Mouse (Mus musculus): Measurements from ENCODE around the gene Gab1. TPM values are rescaled to one million over a fixed set of nuclear protein-coding genes. Genes with fewer than 3 reads are reported as not detected.

The Gab1 gene
- total RNA-seq, 2 experiments from 2014 or later, result 20.0 to 23.0 TPM

DNA sequence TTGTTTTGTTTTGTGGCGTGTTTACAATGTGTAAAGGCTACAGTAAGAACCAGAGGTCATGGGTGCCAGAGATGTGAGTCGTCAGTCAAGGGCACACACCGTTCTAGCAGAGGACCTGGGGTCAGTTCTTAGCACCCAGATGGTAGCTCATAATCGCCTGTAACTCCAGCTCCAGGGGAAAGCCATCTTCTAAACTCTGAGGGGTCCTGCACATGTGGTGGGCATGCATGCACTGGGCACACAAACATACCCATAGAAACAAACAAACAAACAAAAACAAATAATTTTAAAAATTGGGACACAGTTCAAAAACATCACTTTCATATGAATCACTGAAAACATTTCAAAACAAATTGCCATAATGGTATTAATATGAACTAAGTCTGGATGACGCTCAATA, 69.9 kb downstream of the Gab1 start:
- DNase-seq, result no peak

DNA sequence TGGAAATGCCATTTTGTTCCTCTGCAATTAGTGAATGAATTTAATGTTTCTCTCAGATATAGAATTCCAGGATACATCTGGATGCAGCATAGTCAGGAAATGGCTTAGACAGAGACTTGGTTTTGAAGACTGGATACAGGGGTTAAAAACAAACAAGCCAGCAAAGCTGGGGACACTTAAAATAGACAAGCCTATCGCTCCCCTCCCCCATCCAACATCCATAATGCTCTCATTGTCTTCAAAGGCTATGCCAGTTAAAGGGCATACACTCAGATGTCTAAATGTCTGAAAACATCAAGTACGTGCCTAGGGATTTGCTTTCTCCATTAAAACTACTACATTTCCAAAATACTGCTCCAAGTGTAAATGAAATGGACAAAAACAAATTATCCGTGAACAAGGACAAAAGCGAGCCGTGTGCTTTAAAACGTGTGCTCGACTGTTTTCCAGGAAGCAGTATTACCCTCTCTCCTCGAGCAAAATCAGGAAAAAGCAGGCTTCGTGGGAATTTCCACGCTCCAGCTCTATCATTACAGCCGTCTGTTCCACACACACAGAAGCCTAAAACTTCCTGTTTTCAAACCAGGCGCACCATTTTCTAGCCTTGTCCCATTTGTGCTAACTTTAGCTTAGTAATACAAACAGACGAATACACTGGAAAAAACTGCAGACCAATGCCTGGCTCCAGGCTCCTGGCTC, 72.4 kb downstream of the Gab1 start:
- no peak for DNase-seq

DNA sequence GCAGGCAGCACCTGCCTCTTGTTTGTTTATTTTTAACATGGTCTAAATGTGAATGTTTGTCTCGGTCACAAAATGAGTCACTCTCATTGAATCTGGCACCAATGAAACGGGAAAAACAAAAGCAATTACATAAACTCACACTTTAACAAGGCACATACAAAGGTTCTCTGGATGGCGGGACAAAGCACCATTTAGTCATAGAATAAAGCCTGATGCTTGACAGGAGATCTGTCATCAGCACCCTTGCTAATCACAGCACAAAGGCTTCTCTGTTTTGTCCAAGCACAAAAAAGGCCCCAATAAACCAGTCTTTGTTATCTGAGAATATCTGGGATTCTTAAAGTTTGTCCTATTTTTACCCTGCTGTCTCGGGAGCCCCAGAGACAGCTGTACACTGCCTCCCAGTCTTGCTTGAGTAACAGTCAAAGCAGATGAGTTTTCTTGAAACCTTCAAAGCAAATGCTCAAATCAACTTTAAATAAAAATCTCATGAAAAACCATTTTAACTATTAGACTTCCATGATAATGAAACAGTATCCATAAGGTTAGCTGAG, 76.2 kb downstream of the Gab1 start:
- no peak for DNase-seq

DNA sequence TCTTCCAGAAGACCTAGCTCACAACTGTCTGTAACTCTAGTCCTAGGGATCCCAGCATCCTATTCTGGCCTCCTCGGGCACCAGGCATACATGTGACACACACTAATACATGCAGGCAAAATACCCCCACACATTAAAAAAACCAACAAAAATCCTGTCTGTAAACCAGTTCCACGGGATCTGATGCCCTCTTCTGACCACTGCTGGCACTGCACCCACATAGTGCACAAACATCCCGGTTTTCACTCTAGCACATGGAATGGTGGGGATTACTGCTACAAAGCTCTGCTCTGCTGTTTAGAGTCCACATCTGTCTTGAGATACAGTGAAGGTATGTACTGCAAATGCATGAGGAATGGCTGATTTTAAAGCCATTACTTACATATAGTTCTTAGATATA, 81.5 kb downstream of the Gab1 start:
- peak; percentile 31 for DNase-seq

DNA sequence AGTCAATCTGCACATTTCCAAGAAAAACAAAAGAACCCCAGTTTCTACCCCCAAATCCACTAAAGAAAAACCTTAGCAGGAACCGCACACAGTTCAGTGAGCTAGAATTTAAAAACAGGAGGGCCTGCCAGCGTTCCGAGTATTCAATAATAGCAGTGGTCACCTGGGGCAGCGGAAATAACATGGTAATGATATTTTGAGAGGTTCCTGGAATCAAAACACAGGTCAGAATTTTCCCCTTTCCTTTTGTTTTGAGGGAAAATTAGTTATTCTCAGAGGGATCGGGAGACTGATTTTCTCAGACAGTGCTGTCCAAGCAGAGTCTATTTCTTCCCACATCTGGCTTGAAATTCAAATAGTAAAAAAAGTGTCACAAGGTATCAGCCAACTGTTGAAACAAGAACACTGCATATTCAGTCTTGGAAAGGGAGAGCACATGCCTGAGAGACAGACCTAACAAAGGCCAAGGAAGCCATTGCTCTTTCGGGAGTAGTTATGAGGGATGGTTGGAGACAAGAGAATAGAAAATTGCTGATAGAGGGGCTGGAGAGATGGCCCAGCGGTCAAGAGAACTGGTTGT, 82.0 kb downstream of the Gab1 start:
- no peak for DNase-seq

DNA sequence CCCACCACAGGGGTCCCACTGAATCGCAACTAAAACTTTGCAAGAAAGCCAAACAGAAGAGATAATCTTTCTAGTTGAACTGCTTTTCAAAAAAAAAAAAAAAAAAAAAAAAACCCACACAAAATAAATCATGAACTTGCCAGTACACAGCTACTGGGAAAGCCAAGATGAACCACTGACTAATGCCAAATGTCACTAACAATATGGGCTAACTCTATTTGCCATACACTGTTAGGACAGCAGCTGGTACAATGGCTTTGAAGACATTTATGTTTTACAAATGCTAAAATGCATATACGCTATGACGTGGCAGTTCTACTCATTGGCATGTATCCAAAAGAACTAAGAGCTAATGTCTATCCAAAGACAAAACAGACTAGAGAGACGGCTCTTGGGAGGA, 84.2 kb downstream of the Gab1 start:
- DNase-seq, result no peak

DNA sequence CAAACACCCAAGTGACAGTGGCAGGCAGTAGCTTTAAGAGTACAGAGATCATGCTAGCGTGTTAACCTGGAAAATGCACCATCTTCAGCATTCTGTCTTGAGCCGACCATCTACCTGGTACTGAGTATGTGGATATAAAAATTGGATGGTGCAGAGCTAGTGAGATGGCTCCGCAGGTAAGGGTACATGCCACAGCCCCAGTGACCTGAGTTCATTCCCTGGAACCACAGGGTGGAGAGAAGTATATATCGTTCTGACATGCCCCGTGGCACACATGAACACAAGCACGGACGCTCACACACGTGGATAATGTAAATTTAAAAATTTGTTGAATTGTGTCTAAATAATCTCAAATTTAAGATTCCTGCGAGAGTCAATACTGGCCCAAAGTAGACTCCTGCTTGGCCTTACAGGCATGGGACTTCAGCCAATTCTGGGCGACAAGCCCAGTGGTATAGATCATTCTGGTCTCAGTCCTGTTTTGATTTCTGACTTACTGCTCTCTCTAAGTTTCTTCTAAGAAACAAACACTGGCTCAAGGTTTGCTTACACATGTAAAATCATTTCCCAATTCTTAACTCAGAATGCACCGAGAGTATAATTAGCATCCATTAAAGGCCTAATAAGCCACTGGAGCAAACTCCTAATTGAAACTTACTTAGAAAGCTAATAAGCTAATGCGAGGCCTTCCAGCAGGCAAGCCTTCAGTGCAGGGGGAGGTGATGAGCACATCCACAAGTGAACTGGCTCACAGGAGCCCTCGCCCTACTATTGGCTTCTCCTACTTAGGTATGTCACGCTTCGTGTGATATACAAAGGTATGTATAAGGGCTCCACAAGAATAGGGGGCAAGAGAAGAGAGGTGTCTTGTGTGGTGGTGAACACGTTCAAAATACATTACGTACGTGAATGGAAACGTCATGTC, 85.5 kb downstream of the Gab1 start:
- DNase-seq, result no peak

DNA sequence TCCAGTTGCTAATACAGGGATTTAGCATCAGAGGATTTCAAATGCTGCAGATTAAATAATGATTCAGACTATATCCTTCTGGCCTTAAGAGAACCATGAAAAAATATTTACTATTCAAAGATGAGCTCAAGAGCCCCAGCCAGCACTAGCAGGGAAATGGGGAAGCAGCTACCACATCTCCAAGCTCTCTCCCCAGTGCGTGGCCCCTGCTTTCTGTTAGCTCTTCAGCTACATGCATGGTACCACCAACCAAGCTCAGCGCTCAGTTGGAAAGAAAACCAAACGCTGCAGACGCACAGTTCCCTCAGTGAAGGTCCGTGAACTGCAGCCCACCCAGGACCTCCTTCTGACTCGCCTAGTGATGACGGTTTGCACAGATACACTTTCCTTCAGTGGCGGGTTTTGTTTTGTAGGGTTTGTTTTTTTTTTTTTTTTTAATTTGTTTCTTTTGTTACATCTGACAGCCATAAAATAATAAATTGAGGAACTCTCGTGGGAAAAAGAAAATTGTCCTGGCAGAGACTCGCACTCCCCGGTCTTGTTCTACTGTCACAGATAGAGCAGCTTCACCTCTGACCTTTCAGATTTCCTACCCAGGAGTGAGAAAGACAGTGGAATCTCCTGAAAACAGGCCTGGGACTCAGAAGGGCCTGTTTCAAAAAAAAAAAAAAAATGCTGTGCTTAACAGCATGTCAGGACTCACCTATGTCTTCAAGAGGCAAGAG, 86.4 kb downstream of the Gab1 start:
- DNase-seq, result no peak

DNA sequence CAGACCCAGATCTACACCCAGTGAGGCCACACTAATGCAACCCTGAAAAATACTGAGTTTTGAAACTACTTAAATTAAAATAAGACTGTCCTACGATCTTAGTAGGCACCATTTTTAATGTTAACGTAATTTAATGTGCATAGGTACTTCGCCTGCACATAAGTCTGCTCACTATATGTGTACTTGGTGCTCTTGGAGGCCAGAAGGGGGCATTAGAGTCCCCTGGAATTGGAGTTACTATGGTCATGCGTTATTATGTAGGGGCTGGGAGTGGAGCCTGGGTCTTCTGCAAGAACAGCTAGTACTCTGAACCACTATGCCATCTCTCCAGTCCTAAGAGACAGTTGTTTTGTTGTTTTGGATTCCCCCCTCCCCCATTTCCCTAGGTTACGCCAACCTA, 88.1 kb downstream of the Gab1 start:
- no peak for DNase-seq

DNA sequence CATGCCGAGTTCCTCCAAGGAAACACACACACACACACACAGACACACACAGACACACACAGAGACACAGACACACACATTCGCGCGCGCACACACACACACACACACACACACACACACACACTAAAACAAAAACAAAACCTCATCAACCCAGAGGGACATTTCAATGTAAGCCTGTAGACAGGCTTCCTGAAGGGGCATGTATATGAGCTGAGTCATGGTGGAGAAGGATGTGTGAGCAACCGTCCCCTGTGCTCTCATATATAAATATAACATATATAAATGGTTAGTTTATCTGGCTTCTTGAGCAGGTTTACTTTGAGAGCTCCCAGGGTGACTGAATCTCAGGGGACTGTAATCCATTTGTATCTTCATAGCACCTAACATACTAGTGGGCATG, 91.0 kb downstream of the Gab1 start:
- DNase-seq, result no peak

DNA sequence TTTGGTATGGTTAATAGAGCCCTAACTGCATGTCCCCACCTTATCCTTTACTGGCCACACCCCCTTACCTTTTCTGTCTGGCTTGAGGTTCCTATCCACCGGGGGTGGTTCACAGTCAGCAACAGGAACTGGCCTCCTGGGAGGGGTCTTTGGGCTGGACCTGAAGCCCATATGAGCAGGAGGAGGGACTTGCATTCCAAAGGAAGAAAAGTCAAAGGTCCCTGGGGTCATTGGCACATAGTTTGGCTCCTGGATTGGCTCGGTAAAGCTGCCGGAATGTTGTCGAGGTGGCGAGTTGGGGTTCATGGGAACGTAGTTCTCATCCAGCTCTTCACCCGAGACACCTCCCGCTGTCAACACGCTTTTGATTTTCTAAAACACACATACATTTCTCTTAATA, 95.8 kb downstream of the Gab1 start:
- DNase-seq, result no peak

DNA sequence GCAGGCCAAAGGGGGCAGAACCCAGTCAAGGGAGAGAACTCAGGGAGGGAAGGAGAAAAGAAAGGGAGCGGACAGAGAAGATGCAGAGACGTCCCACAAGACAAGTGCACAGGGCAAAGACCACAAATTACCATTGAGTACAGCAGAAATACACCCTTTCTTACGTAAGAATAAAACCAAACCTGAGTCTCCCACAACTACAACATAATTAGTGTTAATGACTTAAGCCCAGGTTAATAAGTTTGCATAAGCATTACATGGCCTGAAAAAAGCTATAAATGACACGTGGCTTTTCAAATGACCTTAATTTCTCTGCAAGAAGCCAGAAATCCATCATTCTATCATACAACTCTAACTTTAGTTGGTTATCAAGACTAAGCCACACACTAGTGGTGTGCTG, 97.0 kb downstream of the Gab1 start:
- no peak for DNase-seq

DNA sequence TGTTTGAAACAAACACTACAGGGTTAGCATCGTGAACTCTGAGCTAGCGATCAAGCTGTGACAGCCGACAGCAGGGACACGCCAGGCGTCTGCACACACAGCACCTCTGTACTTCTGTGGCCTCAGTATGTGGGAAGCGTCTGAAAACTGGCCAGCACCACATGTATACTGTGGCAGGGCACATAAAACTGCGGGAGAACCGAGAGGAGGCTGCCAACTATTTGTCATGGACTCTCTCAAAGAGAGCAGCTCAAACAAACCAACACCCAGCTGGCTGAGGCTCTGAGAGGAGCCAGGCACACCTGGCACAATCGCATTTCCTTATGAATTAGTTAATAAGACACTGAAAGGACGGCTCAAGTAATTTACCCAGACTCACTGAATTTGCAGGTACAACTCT, 99.0 kb downstream of the Gab1 start:
- DNase-seq, result no peak

DNA sequence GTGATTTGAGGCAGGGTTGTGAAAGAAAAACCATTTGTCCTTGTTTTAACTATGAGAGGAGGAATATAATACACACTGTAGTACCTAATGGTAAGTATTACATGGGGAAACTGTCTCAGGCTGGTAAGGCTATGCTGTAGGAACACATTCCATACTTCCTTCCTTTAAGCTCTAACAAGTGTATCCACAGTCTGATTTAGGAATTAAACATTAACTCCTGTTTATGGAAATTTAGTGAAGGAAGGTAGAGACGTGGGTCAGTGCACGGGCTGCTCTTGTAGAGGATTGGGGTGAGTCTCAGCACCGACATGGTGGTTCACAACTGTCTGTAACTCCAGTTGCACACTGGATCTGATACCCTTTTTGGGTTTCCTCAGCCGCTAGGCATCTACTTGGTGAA, 100.0 kb downstream of the Gab1 start:
- DNase-seq, result no peak

DNA sequence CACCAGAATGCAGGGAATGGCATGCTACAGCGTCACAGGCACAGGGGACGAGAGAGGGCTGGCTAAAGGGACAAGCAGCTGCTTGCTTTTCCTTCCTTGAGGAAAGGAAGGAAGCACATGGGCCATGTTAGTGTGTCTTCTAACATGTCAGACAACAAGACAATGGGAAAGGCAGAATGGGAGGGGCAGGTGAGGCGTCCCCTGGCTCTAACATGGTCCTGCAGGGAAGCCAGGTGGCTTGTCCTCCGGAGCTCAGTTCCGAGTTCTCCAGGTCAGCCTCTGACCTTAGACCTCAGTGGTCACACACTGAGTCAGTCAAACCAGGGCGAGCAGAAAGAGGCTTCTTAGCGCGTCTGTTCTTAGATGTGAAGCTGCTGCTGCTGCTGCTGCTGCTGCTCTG, 103.9 kb downstream of the Gab1 start:
- no peak for DNase-seq

DNA sequence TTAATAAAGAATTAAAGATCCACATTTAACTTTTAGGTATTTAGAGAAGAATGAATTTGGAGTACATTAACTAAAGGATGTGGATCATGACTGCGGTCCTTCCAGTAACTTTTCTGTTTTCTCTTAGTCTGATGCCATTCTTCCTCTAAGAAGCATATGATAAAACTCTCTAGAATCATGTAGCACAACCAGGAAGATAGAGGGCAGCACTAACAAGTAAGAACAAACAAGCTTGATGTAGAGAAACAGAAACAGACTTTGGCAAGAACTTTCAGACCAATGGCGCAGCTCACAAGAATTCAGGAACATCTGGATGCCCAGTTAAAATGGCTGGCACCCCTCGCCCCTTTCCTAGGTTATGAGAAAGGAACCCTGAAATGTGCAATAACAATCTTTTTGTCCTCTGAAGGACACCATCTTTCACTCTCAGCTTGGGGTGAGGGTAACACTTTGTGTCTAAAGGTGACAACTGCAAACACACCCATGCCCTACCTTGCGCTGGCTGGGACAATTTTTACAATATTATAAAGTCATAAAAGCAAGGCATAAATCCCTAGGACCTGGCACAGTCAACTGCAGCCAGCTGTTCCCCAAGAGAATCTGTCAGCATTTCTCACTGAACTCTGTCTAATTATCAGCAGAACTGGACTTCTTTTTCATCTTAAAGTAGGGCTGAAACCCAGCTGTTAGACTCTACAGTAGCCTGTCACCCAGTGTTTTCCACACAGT, 107.4 kb downstream of the Gab1 start:
- DNase-seq, result no peak

DNA sequence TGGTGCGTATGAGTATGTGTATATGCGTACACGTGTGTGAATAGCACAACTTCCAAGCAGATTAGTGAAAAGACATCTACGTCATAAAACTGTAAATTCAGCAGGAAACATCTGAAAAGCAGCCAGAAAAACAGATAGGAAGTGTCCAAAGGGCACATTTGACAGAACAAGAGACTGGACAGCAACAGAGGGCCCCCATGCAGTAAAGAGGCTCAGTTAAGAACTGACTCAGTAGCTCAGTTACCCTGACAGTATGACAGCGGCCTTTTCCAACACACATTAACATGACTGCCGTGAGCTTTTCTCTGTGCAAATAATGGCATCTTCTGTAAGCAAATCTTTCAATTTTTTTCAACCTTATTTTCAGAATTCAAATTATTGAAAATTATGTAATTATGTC, 111.9 kb downstream of the Gab1 start:
- DNase-seq, result no peak

DNA sequence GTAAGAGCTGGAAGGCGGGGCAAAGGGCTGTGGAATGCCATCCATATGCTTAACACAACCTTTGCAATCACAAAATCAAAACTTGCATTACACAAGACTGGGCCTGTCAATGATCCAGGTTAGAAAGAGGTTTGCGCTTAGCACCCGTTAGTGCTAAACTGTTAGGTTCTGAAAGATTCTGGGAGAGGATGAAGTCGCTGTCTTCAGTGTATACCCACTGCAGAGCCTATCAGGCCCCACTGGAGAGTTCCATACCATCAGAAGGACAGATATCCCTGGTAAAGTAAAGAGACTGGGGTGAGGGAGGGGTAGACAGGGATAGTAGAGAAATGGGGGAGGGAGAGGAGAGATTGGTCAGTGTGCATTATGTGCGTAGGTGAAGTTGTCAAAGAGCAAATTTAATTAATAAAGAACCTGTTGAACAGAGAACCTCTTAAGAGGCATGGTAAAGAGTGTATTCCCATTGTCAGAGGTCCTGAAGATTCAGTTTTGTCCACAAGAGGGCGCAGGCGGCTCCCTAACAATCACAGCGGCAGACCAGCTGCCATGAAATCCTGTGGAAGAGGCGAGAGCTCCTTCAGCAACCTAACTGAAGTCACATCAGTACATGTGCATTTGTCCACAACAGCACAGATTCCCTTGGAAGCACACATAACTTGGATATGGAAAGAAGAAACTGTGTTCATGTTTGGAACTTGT, 127.2 kb downstream of the Gab1 start:
- peak; percentile 86 for DNase-seq

DNA sequence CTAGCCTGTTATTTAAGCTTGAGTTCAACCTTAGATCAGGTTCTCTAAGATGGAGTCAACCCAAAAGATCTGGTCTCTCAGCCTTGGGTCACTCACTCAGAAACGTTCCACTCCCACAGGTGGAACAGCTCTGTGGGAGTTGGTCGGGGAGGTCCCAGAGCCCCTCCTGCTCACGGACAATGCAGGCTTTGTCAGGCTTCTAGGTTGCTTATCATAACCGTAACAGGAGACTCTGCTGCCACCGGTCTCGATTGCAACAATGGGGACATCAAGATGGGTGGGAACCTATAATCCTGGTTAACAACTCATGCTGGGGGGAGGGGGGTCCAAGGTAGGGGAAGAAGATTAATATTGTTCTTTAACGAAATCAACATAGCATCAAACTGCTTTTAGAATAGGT, 127.9 kb downstream of the Gab1 start:
- DNase-seq, result no peak

DNA sequence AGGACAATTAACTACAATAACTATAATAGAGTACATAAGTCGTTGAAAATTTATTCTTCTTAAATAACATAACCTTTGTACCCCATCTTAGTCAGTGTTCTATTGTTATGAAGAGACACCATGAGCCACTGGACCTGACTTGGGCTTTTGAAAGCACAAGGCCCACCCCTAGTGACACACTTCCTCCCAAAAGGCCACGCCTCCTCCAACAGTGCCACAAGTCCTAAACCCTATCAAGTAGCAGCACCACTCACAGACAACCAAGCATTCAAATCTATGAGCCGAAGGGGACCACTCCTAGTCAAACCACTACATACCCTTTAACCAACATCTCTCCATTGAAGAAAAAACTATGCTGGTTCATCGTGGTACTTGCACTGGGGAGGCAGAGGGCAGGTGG, 131.2 kb downstream of the Gab1 start:
- DNase-seq, result no peak

DNA sequence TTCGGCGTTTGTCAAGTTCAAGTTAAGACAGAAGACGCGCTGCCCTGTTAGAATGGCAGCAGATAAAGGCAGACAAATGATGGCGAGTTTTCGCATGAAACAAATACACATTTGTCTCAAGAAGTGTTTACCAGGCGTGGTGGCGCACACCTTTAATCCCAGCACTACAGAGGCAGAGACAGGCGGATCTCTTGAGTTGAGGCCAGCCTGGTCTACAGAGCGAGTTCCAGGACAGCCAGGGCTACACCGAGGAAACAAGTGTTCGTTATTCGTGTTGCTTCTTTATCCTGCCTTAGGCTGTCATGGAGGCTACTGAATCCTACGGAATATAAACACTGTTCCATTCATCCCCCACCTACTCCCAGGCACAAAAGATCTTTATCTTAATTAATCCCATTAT, 140.4 kb downstream of the Gab1 start:
- DNase-seq, result no peak

All from gastrocnemius, postnatal 10 days (tissue).